Mouse (Mus musculus) limb, embryonic 14.5 days (tissue): Measurements from ENCODE around the gene H2-Oa. TPM values are rescaled to one million over a fixed set of nuclear protein-coding genes. Genes with fewer than 3 reads are reported as not detected.

Source experiments
- ATAC-seq: fragments of 200-750 bp; cut with Nextera tagmentation; 2 replicates; pipeline ENCODE4 v1.8.0; 2017; ENCODE audit warnings: low read depth, moderate number of reproducible peaks, moderate TSS enrichment; ENCODE audit not compliant: low FRiP score
- DNase-seq: peaks from one replicate; pipeline ENCODE4 v3.0.0-alpha.2; 2015; ENCODE audit warnings: low spot score
- H3K27ac ChIP-seq: fragments of 300-500 bp; sonication (generic); replicated peaks from 2 replicates; pipeline ENCODE4 v1.5.1; 2014; ENCODE audit warnings: low read depth, mild to moderate bottlenecking, low read length, moderate library complexity, mixed read lengths
- H3K27me3 ChIP-seq: fragments of 300-500 bp; sonication (generic); 2 replicates; pipeline ENCODE4 v1.6.1; 2014; ENCODE audit warnings: low read length, mixed read lengths; ENCODE audit not compliant: control insufficient read depth, insufficient read depth
- H3K36me3 ChIP-seq: fragments of 300-500 bp; sonication (generic); 2 replicates; pipeline ENCODE4 v1.6.1; 2014; ENCODE audit warnings: mild to moderate bottlenecking, low read length, moderate library complexity, mixed read lengths; ENCODE audit not compliant: control insufficient read depth, insufficient read depth
- H3K4me1 ChIP-seq: fragments of 300-500 bp; sonication (generic); 2 replicates; pipeline ENCODE4 v1.6.1; 2014; ENCODE audit warnings: antibody characterized with exemption, low read length, mixed read lengths; ENCODE audit not compliant: control insufficient read depth, insufficient read depth
- H3K4me2 ChIP-seq: fragments of 300-500 bp; sonication (generic); replicated peaks from 2 replicates; pipeline ENCODE4 v1.6.1; 2014; ENCODE audit warnings: low read depth, mild to moderate bottlenecking, low read length, moderate library complexity; ENCODE audit not compliant: severe bottlenecking
- H3K4me3 ChIP-seq: fragments of 300-500 bp; sonication (generic); replicated peaks from 2 replicates; pipeline ENCODE4 v1.5.1; 2014; ENCODE audit warnings: low read length
- H3K9ac ChIP-seq: fragments of 300-500 bp; sonication (generic); 2 replicates; pipeline ENCODE4 v1.6.1; 2014; ENCODE audit warnings: mild to moderate bottlenecking, low read depth, low read length, moderate library complexity; ENCODE audit not compliant: severe bottlenecking
- H3K9me3 ChIP-seq: fragments of 300-500 bp; sonication (generic); 2 replicates; pipeline ENCODE4 v1.6.1; 2016; ENCODE audit warnings: low read length; ENCODE audit not compliant: control insufficient read depth
- POLR2A ChIP-seq: fragments of 200-500 bp; IDR thresholded peaks from 2 replicates; pipeline ENCODE4 v1.8.0; 2012; ENCODE audit warnings: inconsistent platforms, mild to moderate bottlenecking, moderate library complexity, borderline replicate concordance; ENCODE audit not compliant: insufficient read depth, insufficient read length; ENCODE audit errors: extremely low read depth
- WGBS: fragments of 180-500 bp; shearing (Covaris S2); extraction: QIAGEN DNeasy Blood & Tissue Kit; methylation state at CpG from one replicate; pipeline ENCODE4 v1.1.7; 2014; 5-methylcytosine and 5-hydroxymethylcytosine counted together
- polyA plus RNA-seq, 2 experiments: library from polyadenylated mRNA; depleted of rRNA in 1 of 2; stranded (reverse) in 1 of 2; unstranded in 1 of 2; fragments of >200 nt; fragmentation: Nextera tagmentation in 1 of 2; extraction: Ambion mirVana in 1 of 2; gene quantifications; 2 replicates each; pipeline versions ENCODE4 v1.2.1 to v1.2.3; 2012 to 2014

H2-Oa gene
- polyA plus RNA-seq, 2 experiments: 0.85 to 1.0 TPM

DNA sequence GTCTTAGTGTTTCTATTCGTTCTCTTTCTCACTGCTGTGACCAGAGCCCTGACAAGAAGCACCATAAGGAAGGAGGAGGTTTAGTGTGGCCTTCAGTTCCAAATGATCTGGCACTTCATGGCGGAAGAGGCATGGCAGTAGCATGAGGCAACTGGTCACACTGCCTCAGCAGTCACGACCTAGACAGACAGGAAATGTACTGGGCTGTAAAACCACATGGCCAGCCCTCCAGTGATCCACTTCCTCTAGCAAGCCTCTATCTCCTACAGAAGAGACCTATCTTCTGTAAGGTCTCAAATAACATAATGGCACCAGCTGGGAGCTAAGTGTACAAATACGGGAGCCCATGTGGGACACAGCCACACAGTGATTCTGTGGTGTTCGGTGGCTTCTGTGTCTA, 20.0 kb upstream of the H2-Oa start:
- ATAC-seq: no peak
- no peak overlapping the region for H3K9ac ChIP-seq
- no peaks in the 10 kb centered on the region for H3K36me3 ChIP-seq
- peaks cover 15% of the 10 kb centered on the region for H3K27me3 ChIP-seq
- TF ChIP-seq POLR2A: no peak
- WGBS: 72% methylated on average over 5 of the region's 5 CpGs
- no peak overlapping the region for H3K4me3 ChIP-seq
- no peaks in the 10 kb centered on the region; the same call in 1 of the 2 replicates for H3K4me1 ChIP-seq
- no peak for DNase-seq
- no peaks in the 10 kb centered on the region for H3K9me3 ChIP-seq
- H3K27ac ChIP-seq: no peak overlapping the region
- no peak overlapping the region for H3K4me2 ChIP-seq

- DNase-seq (peak; percentile 66), ATAC-seq (no peak)
- Histone ChIP-seq H3K9ac (no peak overlapping the region), H3K4me2 (no peak overlapping the region), H3K36me3 (no peaks in the 10 kb centered on the region), H3K4me1 (no peaks in the 10 kb centered on the region; the same call in 1 of the 2 replicates), H3K27ac (no peak overlapping the region), H3K27me3 (peaks cover 19% of the 10 kb centered on the region), H3K4me3 (no peak overlapping the region), H3K9me3 (no peaks in the 10 kb centered on the region)
- WGBS: 38% methylated on average over 7 of the region's 7 CpGs
- TF ChIP-seq POLR2A: no peak
These were observed 16.9 kb upstream of the H2-Oa start for GRCm38 (mm10) chr17:34075271-34075670.

- 1% methylated on average over 9 of the region's 9 CpGs for WGBS
- peak; percentile 85 for DNase-seq
These were observed 14.6 kb upstream of the H2-Oa start for GRCm38 (mm10) chr17:34077549-34077948.

DNA sequence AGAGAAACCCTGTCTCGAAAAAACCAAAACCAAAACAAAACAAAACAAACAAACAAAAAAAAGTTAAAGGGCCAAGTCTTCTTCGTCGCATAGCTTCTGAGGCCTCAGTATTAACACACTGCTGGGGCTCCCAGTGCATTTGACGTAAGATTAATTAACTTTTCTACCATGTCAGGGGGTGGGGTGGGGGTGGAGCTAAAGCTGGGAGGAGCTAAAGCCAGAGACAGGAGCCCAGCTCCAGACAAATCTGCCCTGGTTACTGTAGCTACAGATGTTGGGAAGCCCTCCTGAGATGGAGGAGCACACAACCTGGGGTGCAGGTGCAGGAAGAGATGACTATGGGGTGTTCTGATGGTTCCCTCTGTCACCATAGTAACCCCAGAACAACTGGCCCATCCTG, 14.0 kb upstream of the H2-Oa start:
- ATAC-seq: no peak
- H3K4me2 ChIP-seq: no peak overlapping the region
- WGBS: 58% methylated on average over 4 of the region's 4 CpGs

More at GRCm38 (mm10) chr17:34077549-34077948, 14.6 kb upstream of the H2-Oa start:
- H3K4me3 ChIP-seq: no peak overlapping the region
- peaks cover 19% of the 10 kb centered on the region for H3K27me3 ChIP-seq
- no peak overlapping the region for H3K9ac ChIP-seq
- no peak for TF ChIP-seq POLR2A
- no peak for ATAC-seq
- H3K27ac ChIP-seq: no peak overlapping the region
- no peaks in the 10 kb centered on the region for H3K9me3 ChIP-seq
- no peaks in the 10 kb centered on the region for H3K36me3 ChIP-seq
- H3K4me1 ChIP-seq: no peaks in the 10 kb centered on the region; the same call in 1 of the 2 replicates
- H3K4me2 ChIP-seq: no peak overlapping the region

DNA sequence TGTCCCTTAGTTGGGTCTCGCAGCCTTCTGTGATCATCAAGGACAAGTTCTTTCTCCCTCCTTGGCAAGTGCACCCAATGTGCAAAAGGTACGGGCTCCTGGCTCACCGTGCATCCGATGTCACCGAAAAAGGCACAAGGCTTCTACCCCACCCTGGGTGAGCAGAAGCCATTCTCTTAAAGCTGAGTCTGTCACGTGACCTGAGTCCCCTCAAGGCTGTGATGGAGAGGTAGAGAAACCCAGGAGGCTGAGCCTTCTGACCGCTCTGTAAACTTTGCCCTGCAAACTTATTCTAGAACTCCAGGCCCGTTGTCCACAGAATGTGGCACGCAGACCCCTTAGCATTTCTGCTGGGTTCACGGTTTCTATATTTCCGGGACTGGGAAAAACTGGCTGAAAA, 13.1 kb upstream of the H2-Oa start:
- H3K4me1 ChIP-seq: no peaks in the 10 kb centered on the region; the same call in 1 of the 2 replicates
- TF ChIP-seq POLR2A: no peak
- ATAC-seq (no peak), DNase-seq (no peak)
- WGBS: 91% methylated on average over 11 of the region's 11 CpGs
- no peak overlapping the region for H3K9ac ChIP-seq
- no peaks in the 10 kb centered on the region for H3K36me3 ChIP-seq
- no peaks in the 10 kb centered on the region for H3K9me3 ChIP-seq
- peaks cover 19% of the 10 kb centered on the region for H3K27me3 ChIP-seq
- H3K4me2 ChIP-seq: no peak overlapping the region
- no peak overlapping the region for H3K4me3 ChIP-seq
- no peak overlapping the region for H3K27ac ChIP-seq

More for the DNA sequence above, 14.0 kb upstream of the H2-Oa start:
- Histone ChIP-seq H3K27me3 (peaks cover 19% of the 10 kb centered on the region), H3K4me3 (no peak overlapping the region), H3K9me3 (no peaks in the 10 kb centered on the region), H3K9ac (no peak overlapping the region), H3K36me3 (no peaks in the 10 kb centered on the region), H3K27ac (no peak overlapping the region), H3K4me1 (no peaks in the 10 kb centered on the region; the same call in 1 of the 2 replicates)
- no peak for DNase-seq
- TF ChIP-seq POLR2A: no peak

- Histone ChIP-seq H3K4me3 (no peak overlapping the region), H3K4me2 (no peak overlapping the region), H3K4me1 (no peaks in the 10 kb centered on the region; the same call in 1 of the 2 replicates), H3K27ac (no peak overlapping the region), H3K27me3 (peaks cover 19% of the 10 kb centered on the region), H3K9me3 (no peaks in the 10 kb centered on the region), H3K36me3 (no peaks in the 10 kb centered on the region), H3K9ac (no peak overlapping the region)
- no peak for TF ChIP-seq POLR2A
- WGBS: 23% methylated on average over 5 of the region's 5 CpGs
- ATAC-seq (peak; percentile 76; the same call in 1 of the 2 replicates), DNase-seq (peak; percentile 68)
These were observed 12.5 kb upstream of the H2-Oa start for GRCm38 (mm10) chr17:34079621-34080020.
